Mouse (Mus musculus) liver, embryonic 14.5 days (tissue): Measurements from ENCODE around the gene Adam17. TPM values are rescaled to one million over a fixed set of nuclear protein-coding genes. Genes with fewer than 3 reads are reported as not detected.

ENCODE experiments used
- ATAC-seq: fragments of 200-750 bp; cut with Nextera tagmentation; 2 replicates; pipeline ENCODE4 v1.8.0; 2017; ENCODE audit warnings: moderate number of reproducible peaks, mild to moderate bottlenecking, moderate library complexity; ENCODE audit not compliant: insufficient read depth
- DNase-seq, 3 experiments: peaks; one replicate each; pipeline ENCODE4 v3.0.0-alpha.2; 2012 to 2013; ENCODE audit warnings: low read depth in 3 of 3, low spot score in 3 of 3
- H3K27ac ChIP-seq: fragments of 300-500 bp; sonication (generic); 2 replicates; pipeline ENCODE4 v1.5.1; 2014; ENCODE audit warnings: moderate library complexity, mild to moderate bottlenecking, control low read depth, inconsistent platforms
- H3K27me3 ChIP-seq: fragments of 300-500 bp; sonication (generic); 2 replicates; pipeline ENCODE4 v1.6.1; 2014; ENCODE audit warnings: mild to moderate bottlenecking, low read length, moderate library complexity; ENCODE audit not compliant: control insufficient read depth, insufficient read depth
- H3K36me3 ChIP-seq: fragments of 300-500 bp; sonication (generic); replicated peaks from 2 replicates; pipeline ENCODE4 v1.6.1; 2014; ENCODE audit warnings: low read depth; ENCODE audit not compliant: control insufficient read depth, insufficient read depth
- H3K4me1 ChIP-seq, 2 experiments: fragments of 200-500 bp in 1 of 2; fragments of 300-500 bp in 1 of 2; sonication (generic) in 1 of 2; replicated peaks; 2 replicates each; pipeline ENCODE4 v1.6.1; 2012 to 2014; ENCODE audit warnings: antibody characterized with exemption in 1 of 2, inconsistent platforms in 1 of 2, low read length in 1 of 2; ENCODE audit not compliant: control insufficient read depth in 2 of 2, insufficient read depth in 2 of 2
- H3K4me2 ChIP-seq: fragments of 300-500 bp; sonication (generic); 2 replicates; pipeline ENCODE4 v1.6.1; 2014; ENCODE audit warnings: low read depth, mild to moderate bottlenecking, control low read depth, moderate library complexity
- H3K4me3 ChIP-seq, 2 experiments: fragments of 200-500 bp in 1 of 2; fragments of 300-500 bp in 1 of 2; sonication (generic) in 1 of 2; 2 replicates each; pipeline ENCODE4 v1.5.1; 2012 to 2014; ENCODE audit warnings: low read depth in 2 of 2, low read length in 2 of 2, mild to moderate bottlenecking in 2 of 2, control low read depth in 1 of 2, inconsistent platforms in 1 of 2, moderate library complexity in 1 of 2; ENCODE audit not compliant: insufficient read depth in 1 of 2
- H3K9ac ChIP-seq: fragments of 300-500 bp; sonication (generic); replicated peaks from 2 replicates; pipeline ENCODE4 v1.6.1; 2014; ENCODE audit warnings: mild to moderate bottlenecking, control low read depth, moderate library complexity
- H3K9me3 ChIP-seq: fragments of 300-500 bp; sonication (generic); 2 replicates; pipeline ENCODE4 v1.6.1; 2016; ENCODE audit warnings: low read length, mixed read lengths; ENCODE audit not compliant: control insufficient read depth
- CTCF ChIP-seq: IDR thresholded peaks from 2 replicates; pipeline ENCODE4 v1.5.1; 2016; ENCODE audit warnings: antibody characterized with exemption, low read depth, control low read depth
- EP300 ChIP-seq: IDR thresholded peaks from 2 replicates; pipeline ENCODE4 v1.6.1; 2016; ENCODE audit warnings: antibody characterized with exemption, low read depth
- WGBS: fragments of 180-500 bp; shearing (Covaris S2); extraction: QIAGEN DNeasy Blood & Tissue Kit; methylation state at CpG from one replicate; pipeline ENCODE4 v1.1.7; 2014; ENCODE audit not compliant: insufficient replicate concordance; 5-methylcytosine and 5-hydroxymethylcytosine counted together
- polyA plus RNA-seq, 2 experiments: library from polyadenylated mRNA; depleted of rRNA in 1 of 2; stranded (reverse) in 1 of 2; unstranded in 1 of 2; fragments of >200 nt; fragmentation: Nextera tagmentation in 1 of 2; extraction: Ambion mirVana in 1 of 2; gene quantifications; 2 replicates each; pipeline versions ENCODE4 v1.2.1 to v1.2.3; 2012 to 2014

Adam17 gene
- polyA plus RNA-seq, 2 experiments = 9.4 to 14.0 TPM

DNA sequence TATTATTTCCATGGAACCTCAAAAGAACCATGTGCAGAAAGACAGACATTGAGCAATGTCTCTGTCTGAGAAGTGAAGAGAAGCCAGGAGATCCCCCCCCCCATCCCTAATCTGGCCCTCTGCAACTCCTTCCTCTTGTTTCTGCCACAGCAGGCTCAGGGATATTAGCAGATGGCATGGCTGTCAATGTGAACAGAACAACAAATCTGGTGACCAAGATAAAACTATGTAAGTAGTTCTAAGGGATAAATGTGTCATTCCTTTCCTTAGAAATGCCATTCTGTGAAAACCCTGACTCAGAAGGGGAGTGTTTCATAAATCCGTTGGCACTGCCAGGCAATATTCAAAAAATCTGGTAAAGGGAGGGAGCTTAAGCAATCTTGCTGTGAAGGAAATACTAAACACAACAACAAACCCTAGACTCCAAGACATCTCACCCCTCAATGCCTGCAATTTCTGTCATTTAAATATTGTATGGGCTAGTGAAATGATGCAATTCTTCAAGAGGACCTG is 96.0 kb downstream of the Adam17 start:
- DNase-seq (no peak), ATAC-seq (no peak)
- Histone ChIP-seq H3K27ac (no peak overlapping the region), H3K4me2 (no peak overlapping the region), H3K36me3 (no peaks in the 10 kb centered on the region), H3K27me3 (no peaks in the 10 kb centered on the region), H3K4me1 (no peaks in the 10 kb centered on the region), H3K4me3 (no peak overlapping the region), H3K9me3 (no peaks in the 10 kb centered on the region), H3K9ac (no peak overlapping the region)
- TF ChIP-seq CTCF (no peak), EP300 (no peak)
- 35% methylated on average over 1 of the region's 1 CpGs for WGBS

DNA sequence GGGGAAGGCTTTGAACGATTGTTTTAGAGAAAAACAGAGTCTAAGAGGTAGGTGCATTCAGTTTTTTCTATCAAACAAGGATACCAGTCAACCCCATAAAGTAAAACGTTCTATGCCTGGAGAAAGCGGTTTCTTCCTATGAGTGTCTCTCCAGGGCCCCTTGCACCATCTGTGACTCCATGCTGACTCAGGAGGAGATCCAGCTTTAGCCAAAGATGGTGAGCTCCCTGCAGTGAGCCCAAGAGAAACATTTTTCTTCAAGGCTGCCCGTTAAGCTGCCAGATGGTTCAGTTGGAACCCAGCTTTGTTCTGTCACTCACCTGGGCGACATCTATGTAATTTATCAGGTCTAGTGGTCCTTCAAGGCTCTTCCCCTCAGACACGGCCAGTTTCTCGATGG is 99.0 kb downstream of the Adam17 start:
- ATAC-seq (no peak), DNase-seq (no peak)
- H3K36me3 ChIP-seq = no peaks in the 10 kb centered on the region; the same call in 1 of the 2 replicates
- no peak overlapping the region for H3K4me3 ChIP-seq
- no peak overlapping the region for H3K4me2 ChIP-seq
- H3K9me3 ChIP-seq = no peaks in the 10 kb centered on the region
- WGBS = 70% methylated on average over 7 of the region's 7 CpGs
- H3K27me3 ChIP-seq = no peaks in the 10 kb centered on the region
- TF ChIP-seq EP300 = no peak
- TF ChIP-seq CTCF = no peak
- no peak overlapping the region for H3K27ac ChIP-seq
- no peaks in the 10 kb centered on the region for H3K4me1 ChIP-seq
- H3K9ac ChIP-seq = no peak overlapping the region

Other genes with a start within 250 kb of the Adam17 start
- 17.1 and 23.2 TPM in 2 replicates for gene Cpsf3, start 88.2 kb downstream of the Adam17 start, polyA plus RNA-seq (2012; rRNA removed)
- gene Cpsf3, start 88.2 kb downstream of the Adam17 start, polyA plus RNA-seq (2014; fragmentation: Nextera tagmentation; extraction: Ambion mirVana) = 39.3 and 41.1 TPM in 2 replicates
- gene Itgb1bp1, start 87.3 kb downstream of the Adam17 start, polyA plus RNA-seq (2012; rRNA removed) = 8.9 and 10.8 TPM in 2 replicates
- gene Itgb1bp1, start 87.3 kb downstream of the Adam17 start, polyA plus RNA-seq (2014; fragmentation: Nextera tagmentation; extraction: Ambion mirVana) = 22.6 and 22.8 TPM in 2 replicates
- 23.8 and 27.2 TPM in 2 replicates for gene Iah1, start 57.2 kb downstream of the Adam17 start, polyA plus RNA-seq (2012; rRNA removed)
- 34.0 and 38.1 TPM in 2 replicates for gene Iah1, start 57.2 kb downstream of the Adam17 start, polyA plus RNA-seq (2014; fragmentation: Nextera tagmentation; extraction: Ambion mirVana)
- gene Ywhaq, start 44.0 kb upstream of the Adam17 start, polyA plus RNA-seq (2012; rRNA removed) = 54.9 and 74.0 TPM in 2 replicates
- gene Ywhaq, start 44.0 kb upstream of the Adam17 start, polyA plus RNA-seq (2014; fragmentation: Nextera tagmentation; extraction: Ambion mirVana) = 202 and 210 TPM in 2 replicates